Mouse (Mus musculus) embryo, embryonic 10.5 days (tissue): ENCODE results near the gene Cdr2l.

Source experiments
- DNase-seq: peaks from one replicate; pipeline ENCODE4 v3.0.0-alpha.2; 2015; ENCODE audit warnings: low spot score

Cdr2l gene

GRCm38 (mm10) chr11:115381743-115382539 lies at the start of gene Cdr2l:
Gene Cdr2l (plus strand): TSS chr11:115381916.
- DNase-seq: peak; percentile 96

GRCm38 (mm10) chr11:115334531-115334930 lies 47.2 kb upstream of the Cdr2l start, which contains the start of gene Otop3:
Gene Otop3 (plus strand): TSS chr11:115334731.
- DNase-seq: no peak

- DNase-seq: no peak
Observed at GRCm38 (mm10) chr11:115335223-115335622, 46.5 kb upstream of the Cdr2l start.

GRCm38 (mm10) chr11:115336115-115336514 lies 45.6 kb upstream of the Cdr2l start:
- DNase-seq: peak; percentile 64

DNA sequence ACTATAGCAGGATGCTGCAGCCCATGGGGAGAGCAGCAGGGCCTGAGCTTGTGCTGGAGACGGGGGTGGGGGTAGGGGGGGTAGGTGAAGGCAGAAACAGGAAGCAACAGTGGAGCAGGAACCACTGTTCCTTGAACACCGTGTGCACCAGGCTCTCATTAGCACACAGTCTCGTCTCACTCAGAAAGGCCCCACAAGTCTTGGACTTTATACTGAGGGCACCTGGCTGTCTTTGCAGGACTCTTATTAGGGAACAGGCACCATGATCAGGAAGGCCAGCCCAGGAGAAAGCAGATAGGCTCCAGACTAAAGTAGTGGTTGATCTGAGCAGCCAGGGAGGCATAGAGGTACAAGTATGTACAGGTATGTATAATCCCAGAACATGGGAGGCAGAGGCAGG lies 44.4 kb upstream of the Cdr2l start:
- no peak for DNase-seq

DNA sequence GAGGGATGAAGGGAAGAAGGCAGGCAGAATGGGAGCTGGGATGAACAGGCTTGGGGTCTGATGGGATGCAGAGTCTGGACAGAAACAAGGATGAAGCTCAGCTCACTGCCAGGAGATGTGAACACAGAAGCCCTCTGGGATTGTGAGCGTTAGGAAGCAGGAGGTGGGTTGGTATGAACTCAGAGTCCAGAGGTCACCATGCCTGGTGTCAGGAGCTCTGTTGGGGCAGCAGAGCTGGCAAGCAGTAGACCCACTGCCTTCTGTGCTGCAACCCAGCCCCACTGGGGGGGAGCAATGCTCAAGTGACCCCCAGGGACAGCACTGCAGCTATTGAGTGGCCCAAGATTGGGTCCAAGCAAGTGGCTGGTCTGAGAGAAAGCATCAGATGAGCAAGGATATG lies 43.9 kb upstream of the Cdr2l start:
- DNase-seq: no peak

GRCm38 (mm10) chr11:115341246-115341645 lies 40.5 kb upstream of the Cdr2l start:
- DNase-seq: no peak

DNA sequence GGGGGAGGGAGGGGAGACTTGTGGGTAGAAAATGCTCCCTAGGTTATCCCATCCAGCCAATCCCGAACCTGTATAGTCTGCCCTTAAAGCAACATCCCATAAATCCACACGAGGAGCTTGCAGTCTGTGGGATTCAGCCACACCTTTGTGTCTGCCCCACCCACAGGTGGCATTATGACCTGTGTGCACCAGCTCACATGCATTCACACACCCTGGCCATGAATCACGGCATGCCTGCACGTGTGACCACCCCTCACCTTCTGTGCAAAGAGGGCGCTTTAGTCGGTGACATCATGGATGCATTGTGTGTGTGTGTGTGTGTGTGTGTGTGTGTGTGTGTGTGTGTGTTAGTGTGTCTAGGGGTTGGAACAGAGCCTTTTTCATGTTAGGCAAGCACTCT lies 39.9 kb upstream of the Cdr2l start:
- no peak for DNase-seq

DNA sequence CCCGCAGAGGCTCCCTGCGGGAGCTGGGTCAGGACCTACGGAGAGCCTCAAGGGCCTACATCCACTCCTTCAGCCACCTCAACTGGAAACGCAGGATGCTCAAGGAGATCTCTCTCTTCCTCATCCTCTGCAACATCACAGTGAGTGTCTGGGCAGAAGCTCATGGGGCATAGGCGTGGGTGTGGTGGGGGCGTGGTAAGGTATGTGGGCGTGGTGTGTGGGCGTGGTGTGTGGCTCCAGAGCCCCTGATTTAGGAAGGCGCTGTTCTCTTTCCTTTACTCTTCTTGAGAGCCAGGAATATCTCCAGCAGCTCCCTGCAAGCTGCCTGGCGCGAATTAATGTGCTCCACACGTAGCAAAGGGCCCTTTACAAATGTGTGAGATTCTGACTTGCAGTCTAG lies 36.7 kb upstream of the Cdr2l start:
- no peak for DNase-seq

GRCm38 (mm10) chr11:115345515-115345914 lies 36.2 kb upstream of the Cdr2l start:
- DNase-seq: peak; percentile 73

- no peak for DNase-seq
Observed at GRCm38 (mm10) chr11:115348681-115349248, 33.0 kb upstream of the Cdr2l start.

GRCm38 (mm10) chr11:115349976-115350375 lies 31.7 kb upstream of the Cdr2l start:
- no peak for DNase-seq

DNA sequence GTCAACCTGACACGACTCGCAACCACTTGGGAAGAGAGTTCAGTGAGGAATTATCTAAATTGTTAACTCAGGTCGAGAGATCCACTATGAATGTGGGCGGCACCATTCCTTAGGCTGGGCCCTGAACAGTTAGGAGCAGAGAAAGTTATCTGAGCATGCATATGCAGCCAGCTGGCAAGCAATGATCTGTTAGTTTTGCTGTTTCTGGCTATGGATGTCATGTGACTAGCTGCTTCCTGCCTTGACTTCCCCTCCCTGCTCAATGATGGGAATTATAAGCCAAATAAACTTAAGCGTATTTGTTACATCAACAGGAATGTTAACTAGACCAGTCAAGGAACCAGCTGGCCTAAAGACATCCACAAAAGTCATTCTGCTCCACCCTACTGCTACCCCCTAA lies 28.3 kb upstream of the Cdr2l start:
- no peak for DNase-seq

DNA sequence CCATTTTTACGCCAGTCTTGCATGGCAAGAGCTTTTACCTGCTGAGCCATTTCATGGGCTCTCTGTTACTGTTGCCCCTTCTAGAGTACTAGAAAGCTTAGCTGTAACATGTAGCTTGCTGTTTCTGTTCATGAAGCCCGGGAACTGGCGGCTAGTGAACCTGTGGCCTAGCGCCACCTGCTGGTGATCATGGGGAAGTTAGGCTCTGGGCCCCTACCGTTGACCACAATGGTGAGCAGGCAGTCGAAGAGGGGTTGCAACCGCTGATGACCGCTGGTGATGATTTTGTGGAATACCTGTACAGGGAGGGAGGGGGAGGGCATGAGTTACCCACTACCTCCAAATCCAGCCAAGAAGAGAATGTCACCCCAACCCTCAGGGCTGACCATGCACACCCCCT lies 27.5 kb upstream of the Cdr2l start:
- peak; percentile 93 for DNase-seq

GRCm38 (mm10) chr11:115358468-115358867 lies 23.2 kb upstream of the Cdr2l start:
- DNase-seq: peak; percentile 87

DNA sequence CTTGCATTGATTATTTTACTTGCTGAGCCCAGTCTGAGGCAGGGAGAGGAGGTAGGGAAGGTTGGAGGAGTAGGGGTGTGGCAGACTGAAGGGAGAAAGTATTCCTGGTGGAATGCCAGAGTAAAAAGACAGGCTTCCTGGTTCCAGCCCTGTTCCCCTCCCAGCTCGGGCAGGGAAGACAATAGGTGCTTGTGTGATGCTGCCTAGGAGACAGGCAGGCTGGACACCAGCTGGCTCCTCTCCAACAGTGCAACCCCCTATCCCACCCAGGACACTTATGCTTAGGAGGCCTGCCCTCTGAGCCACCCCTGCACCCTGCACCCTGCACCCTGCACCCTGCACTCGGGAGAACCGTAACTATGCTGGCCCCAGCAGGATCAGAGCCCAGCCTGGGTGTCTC lies 22.4 kb upstream of the Cdr2l start:
- DNase-seq: no peak

- DNase-seq: no peak
Observed at GRCm38 (mm10) chr11:115359726-115360125, 22.0 kb upstream of the Cdr2l start.

- no peak for DNase-seq
Observed at GRCm38 (mm10) chr11:115364136-115364535, 17.6 kb upstream of the Cdr2l start.

DNA sequence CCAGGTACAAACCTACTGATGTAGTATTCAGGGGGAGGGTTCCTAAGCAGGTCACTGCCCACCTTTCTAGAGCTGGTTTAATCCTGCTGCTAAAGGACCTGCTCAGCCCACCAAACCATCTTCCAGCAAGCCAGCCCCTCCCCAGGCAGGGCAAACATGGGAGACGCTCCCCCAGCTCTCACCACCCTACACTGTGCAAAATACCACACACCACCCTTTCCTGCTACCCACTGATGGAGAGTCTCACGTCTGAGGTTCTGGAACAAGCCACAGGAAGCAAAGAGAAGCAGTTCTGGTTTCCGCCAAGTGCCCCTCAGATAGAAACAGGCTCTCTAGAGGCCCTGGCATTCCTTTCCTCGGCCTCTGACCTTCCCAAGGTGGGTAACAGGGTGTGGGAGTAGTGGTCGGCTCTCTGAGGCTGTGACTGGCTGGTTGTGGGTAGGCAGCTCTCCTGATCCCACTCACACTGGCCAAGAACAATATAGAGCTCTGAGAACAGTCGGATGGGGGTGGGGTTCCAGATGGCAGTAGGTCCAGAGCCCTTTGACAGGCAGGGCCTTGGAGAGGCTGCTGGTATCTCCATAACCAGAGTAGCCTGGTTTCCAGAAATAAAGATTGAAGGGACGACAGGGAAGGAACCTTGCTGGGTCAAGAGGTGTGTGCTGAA lies 15.5 kb upstream of the Cdr2l start:
- DNase-seq: no peak

GRCm38 (mm10) chr11:115366706-115367394 lies 14.9 kb upstream of the Cdr2l start:
- no peak for DNase-seq

GRCm38 (mm10) chr11:115367395-115367944 lies 14.2 kb upstream of the Cdr2l start, which contains the start of gene Hid1:
Gene Hid1 (minus strand): TSS chr11:115367756.
- DNase-seq: peak; percentile 78

DNA sequence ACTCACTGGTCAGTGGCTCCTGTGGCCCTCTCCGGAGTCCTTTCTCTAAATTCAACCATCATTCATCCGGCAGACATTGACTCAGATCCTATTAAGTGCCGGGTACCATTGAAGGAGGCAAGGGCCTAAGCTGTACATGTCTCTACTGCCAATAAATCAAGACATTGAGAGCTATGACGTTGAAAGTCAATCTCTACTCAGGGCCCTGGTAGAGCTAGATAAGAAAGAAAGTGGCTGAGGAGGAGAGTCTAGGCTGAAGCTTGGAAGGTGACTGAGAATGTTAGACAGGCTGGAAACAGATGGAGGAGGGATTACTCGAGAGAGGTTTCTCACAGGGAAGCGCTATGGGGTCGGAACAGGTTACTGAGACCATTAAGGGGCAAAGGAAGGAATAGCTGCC lies 11.3 kb upstream of the Cdr2l start:
- DNase-seq: no peak
